Mouse (Mus musculus): Measurements from ENCODE around the gene Eral1.

Gene Eral1

DNA sequence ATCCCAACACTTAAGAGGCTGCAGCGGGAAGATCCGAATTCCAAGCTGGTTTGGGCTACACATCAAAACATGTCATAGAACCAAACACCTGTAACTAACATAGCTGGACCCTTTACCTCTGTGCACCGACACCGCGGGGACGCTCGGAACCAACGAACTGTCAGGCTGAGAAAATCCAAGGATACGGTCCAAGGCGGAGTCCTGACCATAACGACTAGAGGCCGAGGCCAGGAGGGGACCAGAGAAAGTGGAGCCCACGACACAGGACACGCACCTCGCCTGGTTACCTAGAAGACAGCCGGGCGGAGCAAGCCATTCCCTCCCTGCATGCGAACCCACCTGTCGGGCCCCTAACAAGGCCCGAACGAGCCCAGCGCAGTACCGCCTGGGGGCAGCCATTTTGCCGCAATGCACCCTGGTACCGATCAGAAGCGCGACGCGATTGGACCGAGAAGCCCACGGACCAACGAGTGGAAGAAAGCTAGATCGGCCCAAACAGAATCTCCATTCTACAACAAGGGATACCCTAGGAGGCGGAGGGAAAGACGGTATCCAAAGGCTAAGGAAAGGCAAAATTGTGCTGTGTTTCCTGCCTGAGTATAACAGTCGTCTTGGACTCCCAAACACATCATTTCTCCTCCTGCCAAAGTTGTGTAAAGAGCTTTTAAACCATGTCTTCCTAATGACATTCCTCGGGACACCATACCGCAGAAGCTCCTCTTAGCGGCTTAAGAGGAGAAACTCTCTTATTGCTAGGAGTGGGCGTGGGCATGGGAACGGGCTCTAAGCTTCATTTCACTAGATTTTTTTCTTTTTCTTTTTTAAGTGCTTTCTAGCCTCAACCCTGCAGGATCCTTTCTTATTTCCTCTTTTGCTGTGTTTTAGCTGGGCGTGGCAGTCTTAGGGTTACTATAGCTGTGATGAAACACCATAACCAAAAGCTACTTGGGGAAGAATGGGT lies at the start of gene Eral1:
Eral1 (minus strand) TSS at position 423 of the 961 bp plus-strand sequence.
- DNase-seq (ENCODE audit: extremely low spot score, low read depth, low spot score), result peak; percentile 68

- no peak for DNase-seq (ENCODE audit: extremely low spot score, low read depth, low spot score)
Observed at GRCm38 (mm10) chr11:78129458-78129857, 49.3 kb upstream of the Eral1 start.

GRCm38 (mm10) chr11:78126739-78127138 lies 46.6 kb upstream of the Eral1 start:
- no peak for DNase-seq (ENCODE audit: extremely low spot score, low read depth, low spot score)

DNA sequence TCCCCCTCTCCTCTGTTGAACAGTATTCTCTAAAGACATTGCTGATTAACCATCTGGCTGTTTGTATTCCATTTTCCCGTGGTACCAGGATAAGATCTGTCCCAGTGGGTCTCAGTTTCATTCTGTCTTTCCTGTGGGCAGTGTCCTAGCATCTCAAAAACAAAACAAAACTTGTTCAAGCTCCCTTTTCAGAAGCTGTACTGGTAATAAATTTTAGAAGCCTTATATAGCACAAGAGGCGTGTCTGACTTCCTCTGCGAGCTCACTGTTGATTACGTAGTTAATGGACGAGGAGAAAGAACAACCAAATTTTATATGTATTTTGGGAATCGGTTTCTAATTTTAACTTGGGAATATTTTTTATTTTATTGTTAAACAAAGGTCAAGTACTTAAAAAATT lies 45.5 kb upstream of the Eral1 start:
- DNase-seq (ENCODE audit: extremely low spot score, low read depth, low spot score), result no peak

- no peak for DNase-seq (ENCODE audit: extremely low spot score, low read depth, low spot score)
Observed at GRCm38 (mm10) chr11:78123782-78124181, 43.6 kb upstream of the Eral1 start.

DNA sequence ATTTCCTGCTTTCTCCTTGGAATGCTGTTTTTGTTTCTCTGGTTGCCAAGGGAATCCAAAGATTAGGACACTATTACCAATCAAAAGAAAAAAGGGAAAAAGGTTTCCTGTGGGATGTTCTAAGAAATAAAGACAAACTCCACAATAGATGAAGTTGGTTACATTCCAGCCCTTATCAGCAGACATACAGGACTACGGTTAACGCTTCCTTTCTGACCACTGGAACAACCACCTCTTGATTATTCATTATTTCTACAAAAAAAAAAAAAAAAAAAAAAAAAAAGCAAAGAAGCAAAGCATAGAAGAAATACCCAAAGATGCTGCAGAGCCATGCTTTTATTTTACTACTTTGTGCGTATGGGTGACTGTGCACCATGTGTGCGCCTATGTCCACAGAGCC lies 42.6 kb upstream of the Eral1 start:
- DNase-seq (ENCODE audit: extremely low spot score, low read depth, low spot score), result no peak

DNA sequence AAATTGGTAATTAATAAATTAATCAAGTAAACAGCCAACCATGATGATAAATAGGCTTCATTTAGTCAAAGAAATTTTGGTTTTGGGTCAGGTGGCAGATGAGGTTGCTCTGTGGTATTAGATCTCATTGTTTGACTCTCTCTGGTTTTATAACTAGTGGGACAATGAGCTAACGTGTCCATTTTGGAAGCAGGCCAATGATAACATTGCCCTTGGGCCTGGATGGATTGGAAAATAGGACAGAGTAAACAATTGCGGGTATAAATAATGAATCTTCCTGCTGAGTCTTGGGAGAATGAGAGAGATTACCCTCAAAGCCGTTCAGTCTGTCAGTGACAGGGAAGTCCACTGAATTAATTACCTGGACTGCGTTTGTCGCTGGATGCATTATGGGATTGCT lies 41.0 kb upstream of the Eral1 start:
- no peak for DNase-seq (ENCODE audit: extremely low spot score, low read depth, low spot score)

DNA sequence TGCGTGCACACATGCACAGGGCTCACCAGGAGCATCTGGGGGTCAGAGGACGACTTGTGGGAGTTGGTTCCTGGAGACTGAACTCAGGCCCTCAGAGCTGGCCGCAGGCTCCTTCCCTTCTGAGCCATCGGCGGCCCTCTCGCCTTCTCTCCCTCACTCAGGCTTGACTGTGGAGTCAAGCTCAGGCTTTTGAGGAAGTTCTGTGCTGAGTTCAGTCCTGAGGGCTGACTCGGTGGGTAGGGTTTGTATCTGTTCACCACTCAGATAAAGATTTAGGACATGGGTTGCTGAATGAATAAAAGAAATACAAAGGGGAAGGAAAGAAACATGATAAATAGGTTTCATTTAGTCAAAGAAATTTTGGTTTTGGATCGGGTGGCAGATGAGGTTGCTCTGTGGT lies 39.7 kb upstream of the Eral1 start:
- DNase-seq (ENCODE audit: extremely low spot score, low read depth, low spot score), result no peak

GRCm38 (mm10) chr11:78118467-78118866 lies 38.3 kb upstream of the Eral1 start:
- no peak for DNase-seq (ENCODE audit: extremely low spot score, low read depth, low spot score)

- no peak for DNase-seq (ENCODE audit: extremely low spot score, low read depth, low spot score)
Observed at GRCm38 (mm10) chr11:78116146-78116410, 35.9 kb upstream of the Eral1 start.

GRCm38 (mm10) chr11:78115367-78116145 lies 35.4 kb upstream of the Eral1 start:
- DNase-seq (ENCODE audit: extremely low spot score, low read depth, low spot score), result peak; percentile 81

GRCm38 (mm10) chr11:78114676-78115366 lies 34.6 kb upstream of the Eral1 start:
- DNase-seq (ENCODE audit: extremely low spot score, low read depth, low spot score), result no peak

- no peak for DNase-seq (ENCODE audit: extremely low spot score, low read depth, low spot score)
Observed at GRCm38 (mm10) chr11:78113616-78114015, 33.4 kb upstream of the Eral1 start.

- DNase-seq (ENCODE audit: extremely low spot score, low read depth, low spot score), result no peak
Observed at GRCm38 (mm10) chr11:78104501-78104900, 24.3 kb upstream of the Eral1 start.

DNA sequence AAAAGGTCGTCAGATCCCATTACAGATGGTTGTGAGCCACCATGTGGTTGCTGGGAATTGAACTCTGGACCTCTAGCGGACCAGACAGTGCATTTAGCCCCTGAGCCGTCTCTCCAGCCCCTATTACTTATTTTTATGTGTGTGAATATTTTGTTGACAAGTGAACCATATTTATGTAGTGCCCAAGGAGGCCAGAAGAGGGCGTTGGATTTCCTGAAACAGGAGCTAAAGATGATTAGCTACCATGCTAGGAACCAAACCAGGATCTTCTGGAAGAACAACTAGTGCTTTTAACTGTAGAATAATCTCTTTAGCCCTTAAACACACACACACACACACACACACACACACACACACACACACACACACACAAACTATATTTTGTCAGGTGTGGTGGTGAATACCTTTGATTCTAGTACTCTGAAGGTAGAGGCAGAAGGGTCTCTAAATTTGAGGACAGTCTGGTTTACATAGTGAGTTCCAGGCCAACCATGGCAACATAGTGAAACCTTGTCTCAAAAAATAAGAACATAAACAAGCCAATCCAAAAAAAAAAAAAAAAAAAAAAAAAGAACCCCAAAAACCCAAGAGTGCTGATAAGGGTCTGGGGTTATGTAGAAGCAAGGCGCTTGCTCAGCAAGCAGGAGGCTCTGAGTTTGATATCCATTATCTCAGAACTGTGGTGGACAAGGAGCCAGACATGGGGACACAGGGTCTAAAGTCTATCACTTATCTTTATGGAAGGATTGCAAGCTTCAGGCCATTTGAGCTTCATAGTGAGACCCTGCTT lies 23.0 kb upstream of the Eral1 start:
- no peak for DNase-seq (ENCODE audit: extremely low spot score, low read depth, low spot score)

- DNase-seq (ENCODE audit: extremely low spot score, low read depth, low spot score), result no peak
Observed at GRCm38 (mm10) chr11:78102142-78102541, 22.0 kb upstream of the Eral1 start.

DNA sequence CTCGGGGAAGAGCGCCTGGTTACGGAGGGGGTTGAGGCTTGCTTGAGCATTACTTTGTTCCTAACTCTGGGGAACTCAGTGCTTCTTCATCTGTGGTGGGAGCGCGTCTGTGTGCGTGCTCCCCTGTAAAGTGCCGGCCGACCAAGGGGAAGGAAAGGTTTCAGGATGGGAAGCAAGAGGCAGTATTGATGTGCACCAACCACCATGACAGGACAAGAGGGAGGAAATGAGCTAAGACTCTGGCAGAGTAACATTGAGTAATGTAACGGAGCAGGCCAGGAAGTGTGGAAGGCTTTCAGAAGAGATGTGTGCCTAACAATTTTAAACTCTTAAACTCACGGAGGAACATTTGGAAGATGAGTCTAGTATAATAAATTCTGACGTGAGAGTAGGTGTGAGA lies 20.6 kb upstream of the Eral1 start:
- no peak for DNase-seq (ENCODE audit: extremely low spot score, low read depth, low spot score)

DNA sequence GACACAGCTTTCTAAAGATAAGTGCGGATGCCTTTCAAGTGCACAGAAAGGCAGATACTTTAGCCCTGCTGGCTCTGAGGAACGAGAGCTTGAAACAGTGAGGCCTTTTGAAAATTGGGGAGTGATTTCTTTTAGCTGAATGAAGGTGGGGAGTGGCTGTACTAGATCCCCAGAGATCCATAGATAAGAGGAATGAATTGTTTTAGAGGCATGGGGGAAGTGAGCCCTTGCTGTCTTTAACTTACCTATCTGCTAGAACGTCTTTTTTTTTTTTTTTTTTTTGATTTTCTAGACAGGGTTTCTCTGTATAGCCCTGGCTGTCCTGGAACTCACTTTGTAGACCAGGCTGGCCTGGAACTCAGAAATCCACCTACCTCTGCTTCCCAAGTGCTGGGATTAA lies 16.9 kb upstream of the Eral1 start:
- no peak for DNase-seq (ENCODE audit: extremely low spot score, low read depth, low spot score)

GRCm38 (mm10) chr11:78095144-78095516 lies 14.9 kb upstream of the Eral1 start:
- DNase-seq (ENCODE audit: extremely low spot score, low read depth, low spot score), result no peak

GRCm38 (mm10) chr11:78094504-78095143 lies 14.4 kb upstream of the Eral1 start, which contains the start of gene Fam222b:
Gene Fam222b, plus strand, starts transcription at chr11:78094660.
- DNase-seq (ENCODE audit: extremely low spot score, low read depth, low spot score), result peak; percentile 57
